8 mouse cellular contexts compared by ENCODE assay signal in the genomic region with DNA sequence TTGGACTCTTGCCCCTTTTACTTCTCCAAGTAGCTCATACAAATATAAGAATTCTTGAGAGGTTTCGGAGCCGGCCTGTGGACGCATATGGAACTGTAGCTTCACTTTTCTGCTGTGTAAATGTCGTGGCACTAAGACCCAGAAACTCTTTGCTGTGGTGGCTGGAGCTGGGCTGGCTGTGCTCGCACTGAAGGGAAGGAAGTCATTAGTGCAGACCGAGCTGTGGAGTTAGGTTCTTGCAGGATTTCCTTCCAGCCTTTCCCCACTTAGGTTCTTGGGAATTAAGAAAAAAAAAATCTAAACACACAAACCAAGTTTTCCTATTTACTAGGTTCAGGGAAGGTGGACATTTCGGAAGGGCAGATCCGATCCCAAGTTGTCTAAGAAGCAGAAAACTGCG.
A peak's percentile ranks its signal among the peaks of the same experiment; 100 is the strongest.
DNase-seq lines count a peak whose midpoint lies in the region; ATAC-seq and TF ChIP-seq lines count a peak whose summit lies in the region.

No protein-coding gene starts in this region.

- no peaks in the 10 kb centered on the region for H3K27me3 ChIP-seq in forebrain, embryonic 15.5 days
- H3K27me3 ChIP-seq in heart, postnatal 0 days (ENCODE audit: control insufficient read depth, insufficient read depth, low read length): no peaks in the 10 kb centered on the region; the same call in 1 of the 2 replicates
- peaks cover 52% of the 10 kb centered on the region for H3K27me3 ChIP-seq in liver, embryonic 13.5 days
- no peaks in the 10 kb centered on the region for H3K27me3 ChIP-seq in splenic B cell, adult 2 months (ENCODE audit: control insufficient read depth, insufficient read depth, low read length, poor library complexity, severe bottlenecking)

- H3K27ac ChIP-seq in forebrain, embryonic 15.5 days (replicated peaks): peak overlapping the region; percentile 94
- H3K27ac ChIP-seq in heart, postnatal 0 days (ENCODE audit: low read depth): peak overlapping the region; percentile 94
- H3K27ac ChIP-seq in liver, embryonic 13.5 days: peak overlapping the region; percentile 59; the same call in 1 of the 2 replicates

- H3K4me3 ChIP-seq in forebrain, embryonic 15.5 days: peak overlapping the region; percentile 66
- peak overlapping the region; percentile 70 for H3K4me3 ChIP-seq in heart, postnatal 0 days (ENCODE audit: low read depth, low read length)
- peak overlapping the region; percentile 60 for H3K4me3 ChIP-seq in liver, embryonic 13.5 days (replicated peaks)

- ATAC-seq in forebrain, embryonic 15.5 days (replicated peaks): peak; percentile 75
- peak; percentile 86 for ATAC-seq in heart, postnatal 0 days (ENCODE audit: insufficient read depth, low read depth)
- ATAC-seq in liver, embryonic 13.5 days (ENCODE audit: low read depth): peak; percentile 31; the same call in 1 of the 2 replicates

- DNase-seq in CD4-positive, CD25-positive, alpha-beta regulatory T cell, adult 2 months (ENCODE audit: low read depth, low spot score): peak; percentile 84
- DNase-seq in cerebellum, adult 11-12 months: peak; percentile 66
- DNase-seq in heart, postnatal 0 days (ENCODE audit: low spot score): peak; percentile 94
- DNase-seq in kidney, postnatal 14 days: peak; percentile 86
- no peak for DNase-seq in liver, embryonic 13.5 days
- peak; percentile 81 for DNase-seq in naive thymus-derived CD4-positive, alpha-beta T cell, adult 2 months (ENCODE audit: low read depth)
- DNase-seq in splenic B cell, adult 2 months (ENCODE audit: low read depth, low spot score): peak; percentile 77

- no peaks in the 10 kb centered on the region for H3K36me3 ChIP-seq in forebrain, embryonic 15.5 days
- H3K36me3 ChIP-seq in heart, postnatal 0 days (replicated peaks; ENCODE audit: control insufficient read depth, insufficient read depth, low read length): no peaks in the 10 kb centered on the region
- no peaks in the 10 kb centered on the region for H3K36me3 ChIP-seq in liver, embryonic 13.5 days
- no peaks in the 10 kb centered on the region for H3K36me3 ChIP-seq in splenic B cell, adult 2 months (ENCODE audit: control insufficient read depth, insufficient read depth, low read length, poor library complexity, severe bottlenecking)

- no peaks in the 10 kb centered on the region for H3K9me3 ChIP-seq in forebrain, embryonic 15.5 days
- no peaks in the 10 kb centered on the region for H3K9me3 ChIP-seq in heart, postnatal 0 days (replicated peaks; ENCODE audit: control insufficient read depth, low read length)
- no peaks in the 10 kb centered on the region for H3K9me3 ChIP-seq in liver, embryonic 13.5 days (replicated peaks)

- 2% methylated on average over 9 of the region's 9 CpGs for WGBS in forebrain, embryonic 15.5 days
- WGBS in heart, postnatal 0 days: 2% methylated on average over 9 of the region's 9 CpGs
- 3% methylated on average over 9 of the region's 9 CpGs for WGBS in liver, embryonic 13.5 days (ENCODE audit: insufficient replicate concordance)

- peak; percentile 39 for TF ChIP-seq CTCF in heart, postnatal 0 days (IDR thresholded peaks at IDR 0.05; ENCODE audit: low read depth)

- peak; percentile 69; the same call in 1 of the 2 replicates for TF ChIP-seq EP300 in heart, postnatal 0 days (IDR thresholded peaks at IDR 0.05; ENCODE audit: low read depth)

- H3K4me1 ChIP-seq in forebrain, embryonic 15.5 days: peaks cover 43% of the 10 kb centered on the region
- H3K4me1 ChIP-seq in heart, postnatal 0 days (ENCODE audit: control insufficient read depth, insufficient read depth): peaks cover 6% of the 10 kb centered on the region; the same call in 1 of the 2 replicates
- 0 out of 2 replicates have a peak, but pooled peaks cover 8% of the 10 kb centered on the region for H3K4me1 ChIP-seq in liver, embryonic 13.5 days (replicated peaks)

- H3K4me2 ChIP-seq in forebrain, embryonic 15.5 days (replicated peaks): peak overlapping the region; percentile 78
- peak overlapping the region; percentile 90 for H3K4me2 ChIP-seq in heart, postnatal 0 days (ENCODE audit: low read depth, low read length)
- H3K4me2 ChIP-seq in liver, embryonic 13.5 days: peak overlapping the region; percentile 70

- peak overlapping the region; percentile 92 for H3K9ac ChIP-seq in forebrain, embryonic 15.5 days (replicated peaks)
- H3K9ac ChIP-seq in heart, postnatal 0 days (replicated peaks; ENCODE audit: low read depth, low read length): peak overlapping the region; percentile 87
- H3K9ac ChIP-seq in liver, embryonic 13.5 days: peak overlapping the region; percentile 63

Comparison
In these comparisons a context has a peak if more than half of its experiments do, and no peak if none do; other contexts are left out.
1. ATAC-seq: peak in every context shown above with its lines; median percentile 86 in heart, postnatal 0 days; 75 in forebrain, embryonic 15.5 days; 31 in liver, embryonic 13.5 days.